8 mouse cellular contexts compared by ENCODE assay signal in genomic region chr19:15035554-15035953, GRCm38 (mm10).
DNase-seq lines count a peak whose midpoint lies in the region; ATAC-seq and TF ChIP-seq lines count a peak whose summit lies in the region.

No protein-coding gene starts in this region.

- no peaks in the 10 kb centered on the region for H3K36me3 ChIP-seq in ES-Bruce4 (ENCODE audit: control insufficient read depth, insufficient read depth, low read length, poor library complexity, severe bottlenecking)

- peak; percentile 88 for TF ChIP-seq CTCF in ES-Bruce4 (IDR thresholded peaks at IDR 0.05; ENCODE audit: low read depth, low read length)

- no peak overlapping the region for H3K27ac ChIP-seq in ES-Bruce4 (ENCODE audit: insufficient read depth, low read length)

- H3K4me3 ChIP-seq in ES-Bruce4 (ENCODE audit: low read depth, low read length) = no peak overlapping the region

- H3K9ac ChIP-seq in ES-Bruce4 (ENCODE audit: low read depth, poor library complexity, severe bottlenecking) = no peak overlapping the region

- intact Hi-C loops in heart, postnatal 36 days (cut with DNase I) = loop anchor here (1.0 to 10.0 kb wide), 3 partner anchors 579 to 1054 kb away; no protein-coding TSS in a partner anchor

- ATAC-seq in megakaryocyte, adult 5-6 weeks (ENCODE audit: poor library complexity, severe bottlenecking) = peak; percentile 74
- ATAC-seq in inflammation-experienced regulatory T-cells, adult 6 months = no peak

- peak; percentile 62 to 65 for DNase-seq in adrenal gland, adult 18-20 months (ENCODE audit: low spot score in 2 of 2)
- DNase-seq in embryo, embryonic 11 days = peak; percentile 80
- peak; percentile 42 to 63 for DNase-seq in heart, postnatal 36 days
- DNase-seq in layer of hippocampus, adult 9-10 months (ENCODE audit: low spot score) = peak; percentile 37
- peak; percentile 20 for DNase-seq in skeletal muscle tissue, adult 2 months (ENCODE audit: low read depth, low spot score)

- H3K9me3 ChIP-seq in ES-Bruce4 (replicated peaks; ENCODE audit: control insufficient read depth, insufficient read depth, low read length, poor library complexity, severe bottlenecking) = no peaks in the 10 kb centered on the region

- no peak for TF ChIP-seq POLR2A in ES-Bruce4 (IDR thresholded peaks at IDR 0.05; ENCODE audit: insufficient read depth, low read length)

- no peak for TF ChIP-seq EP300 in ES-Bruce4 (IDR thresholded peaks at IDR 0.05; ENCODE audit: insufficient read depth, low read depth, low read length)

- no peaks in the 10 kb centered on the region for H3K27me3 ChIP-seq in ES-Bruce4 (ENCODE audit: control insufficient read depth, insufficient read depth, low read length, poor library complexity, severe bottlenecking)

- H3K4me1 ChIP-seq in ES-Bruce4 (ENCODE audit: control insufficient read depth, insufficient read depth, low read length) = no peaks in the 10 kb centered on the region

Comparison
In these comparisons a context has a peak if more than half of its experiments do, and no peak if none do; other contexts are left out.
1. DNase-seq: peak in every context shown above with its lines; median percentile 80 in embryo, embryonic 11 days; 64 in adrenal gland, adult 18-20 months; 52 in heart, postnatal 36 days; 37 in layer of hippocampus, adult 9-10 months; 20 in skeletal muscle tissue, adult 2 months.